Mouse (Mus musculus): ENCODE measurements around the gene Ppp4r3a. TPM values are rescaled to one million over a fixed set of nuclear protein-coding genes. Genes with fewer than 3 reads are reported as not detected.

The Ppp4r3a gene
- total RNA-seq, 2 experiments from 2014 or later = 134 to 202 TPM

GRCm38 (mm10) chr12:100996378-100996898 lies 87.1 kb downstream of the Ppp4r3a start:
- peak; percentile 66 for ATAC-seq (replicated peaks; ENCODE audit: low FRiP score, poor library complexity, severe bottlenecking)

DNA sequence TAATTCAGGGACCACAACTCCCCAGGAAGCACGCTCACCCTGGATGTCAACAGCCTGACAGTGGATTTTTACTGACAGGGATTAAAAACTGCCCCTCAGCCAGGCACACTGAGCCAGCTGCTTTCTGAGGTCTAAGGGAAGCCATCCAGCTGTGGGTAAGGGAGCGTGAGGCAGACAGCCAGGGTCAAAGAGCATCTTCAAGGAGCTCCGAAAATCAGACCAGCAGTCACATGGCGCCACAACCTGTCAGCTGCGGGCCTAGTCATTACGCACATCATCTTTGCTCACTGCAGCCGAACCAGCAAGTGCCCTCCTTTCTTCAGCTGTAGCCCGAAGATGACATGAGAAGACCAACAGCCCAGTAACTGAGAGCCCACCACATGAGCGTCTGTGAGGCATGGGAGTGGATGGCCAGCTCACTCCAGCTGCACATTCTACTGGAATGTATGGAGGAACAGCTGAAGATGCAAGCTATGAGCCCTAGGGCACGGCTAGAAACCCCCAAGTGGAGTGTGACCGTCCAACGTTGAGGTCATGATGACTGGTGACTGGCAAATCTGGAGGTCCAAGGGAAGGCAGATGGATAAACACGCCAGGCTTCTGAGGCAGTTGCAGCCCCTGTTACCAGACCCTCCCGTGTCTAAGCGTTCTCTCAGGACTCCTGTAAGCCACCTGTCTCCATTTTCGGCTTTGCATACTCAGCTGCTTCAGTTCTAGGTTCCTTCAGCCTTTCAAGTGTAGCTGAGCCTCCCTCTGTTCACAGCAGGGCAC lies 87.7 kb downstream of the Ppp4r3a start:
- no peak for ATAC-seq (replicated peaks; ENCODE audit: low FRiP score, poor library complexity, severe bottlenecking)

GRCm38 (mm10) chr12:100994140-100995015 lies 89.1 kb downstream of the Ppp4r3a start:
- ATAC-seq (replicated peaks; ENCODE audit: low FRiP score, poor library complexity, severe bottlenecking) = no peak

GRCm38 (mm10) chr12:100993146-100993545 lies 90.4 kb downstream of the Ppp4r3a start:
- no peak for ATAC-seq (replicated peaks; ENCODE audit: low FRiP score, poor library complexity, severe bottlenecking)

DNA sequence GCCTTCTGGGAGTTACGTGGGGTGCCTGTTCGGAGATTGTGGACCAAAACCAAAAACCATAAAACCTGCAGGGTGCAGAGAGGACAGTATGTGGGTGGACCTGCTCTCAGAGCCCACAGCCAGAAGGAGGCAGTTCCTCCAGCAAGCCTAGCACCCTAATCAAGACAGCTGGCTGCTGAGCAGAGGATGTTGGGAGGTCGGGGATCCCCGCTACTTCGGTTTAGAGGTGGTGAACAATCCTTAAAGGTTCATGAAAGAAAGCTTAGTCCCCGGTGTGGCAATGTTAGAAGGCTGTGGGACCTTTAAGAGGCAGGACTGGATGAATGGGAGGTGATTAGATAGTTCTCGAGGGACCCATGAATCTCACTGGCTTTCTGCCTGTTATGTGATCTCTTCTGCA lies 91.0 kb downstream of the Ppp4r3a start:
- no peak for ATAC-seq (replicated peaks; ENCODE audit: low FRiP score, poor library complexity, severe bottlenecking)

GRCm38 (mm10) chr12:100991119-100991518 lies 92.4 kb downstream of the Ppp4r3a start:
- ATAC-seq (replicated peaks; ENCODE audit: low FRiP score, poor library complexity, severe bottlenecking) = no peak

- no peak for ATAC-seq (replicated peaks; ENCODE audit: low FRiP score, poor library complexity, severe bottlenecking)
Observed at GRCm38 (mm10) chr12:100990291-100990690, 93.2 kb downstream of the Ppp4r3a start.

GRCm38 (mm10) chr12:100989780-100990288 lies 93.7 kb downstream of the Ppp4r3a start:
- no peak for ATAC-seq (replicated peaks; ENCODE audit: low FRiP score, poor library complexity, severe bottlenecking)

Other genes starting within 250 kb of the Ppp4r3a start
- gene Gpr68, start 175.5 kb downstream of the Ppp4r3a start, total RNA-seq (2015; ENCODE audit: low replicate concordance) = 0.42 and 1.4 TPM in 2 replicates
- 0.26 TPM in 1 of 2 replicates, not detected in the other for gene Gpr68, start 175.5 kb downstream of the Ppp4r3a start, total RNA-seq (2017; ENCODE audit: low replicate concordance)
- 96.4 and 130 TPM in 2 replicates for gene Ccdc88c, start 54.6 kb downstream of the Ppp4r3a start, total RNA-seq (2015; ENCODE audit: low replicate concordance)
- 189 and 234 TPM in 2 replicates for gene Ccdc88c, start 54.6 kb downstream of the Ppp4r3a start, total RNA-seq (2017; ENCODE audit: low replicate concordance)